Mouse (Mus musculus): ENCODE measurements at regions not wholly inside any gene's neighbourhood (a gene's known extent, or its start where the extent isn't known, plus 50 kb on each side); places are given as distances from the start of the nearest gene placed in this dataset.

DNA sequence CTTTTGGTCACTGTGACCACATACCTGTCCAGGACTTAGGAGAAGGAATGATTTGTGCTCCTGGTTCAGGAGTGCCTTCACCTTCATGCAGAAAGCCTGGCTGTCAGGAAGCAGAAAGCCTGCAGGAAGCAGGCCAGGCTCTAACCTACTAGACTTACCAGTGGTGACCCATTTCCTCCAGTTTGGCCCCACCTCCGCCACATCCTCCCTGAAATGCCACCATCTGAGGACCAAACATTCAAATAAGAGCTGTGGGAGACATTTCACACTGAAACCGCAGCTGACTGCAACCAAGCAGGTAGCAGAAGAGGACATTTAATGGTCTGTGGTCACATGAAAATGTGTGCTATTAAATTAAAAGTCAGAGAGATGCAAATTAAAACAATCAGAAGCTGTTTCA lies 50.3 kb upstream of the Armc2 start:
- no peak for DNase-seq (ENCODE audit: low read depth, low spot score)

All from forelimb bud, embryonic 11.5 days (tissue).